Mouse (Mus musculus) CH12.LX (cell line): Measurements from ENCODE around the gene Lamtor5. TPM values are rescaled to one million over a fixed set of nuclear protein-coding genes. Genes with fewer than 3 reads are reported as not detected.

Experiments used
- DNase-seq: peaks from one replicate; pipeline ENCODE4 v3.0.0-alpha.2; 2013; ENCODE audit errors: extremely low read depth
- H3K27ac ChIP-seq: 2 replicates; pipeline ENCODE4 v1.5.1; 2012; ENCODE audit warnings: low read depth, mild to moderate bottlenecking, control low read depth, moderate library complexity; ENCODE audit not compliant: insufficient read depth
- H3K27me3 ChIP-seq: replicated peaks from 2 replicates; pipeline ENCODE3; 2012; ENCODE audit warnings: inconsistent platforms
- H3K36me3 ChIP-seq, 2 experiments: replicated peaks in 1 of 2; 2 replicates each; pipeline versions ENCODE3 to v1.6.1; 2012; ENCODE audit warnings: inconsistent platforms in 1 of 2, low read length in 1 of 2, mild to moderate bottlenecking in 1 of 2, mixed read lengths in 1 of 2, moderate library complexity in 1 of 2; ENCODE audit not compliant: control insufficient read depth in 1 of 2, insufficient read depth in 1 of 2
- H3K4me1 ChIP-seq, 2 experiments: 2 replicates each; pipeline ENCODE4 v1.6.1; 2012; ENCODE audit warnings: inconsistent platforms in 1 of 2, moderate library complexity in 1 of 2; ENCODE audit not compliant: insufficient read depth in 2 of 2, control insufficient read depth in 1 of 2
- H3K4me2 ChIP-seq: 2 replicates; pipeline ENCODE4 v1.6.1; 2012; ENCODE audit warnings: low read depth, mild to moderate bottlenecking, control low read depth; ENCODE audit not compliant: poor library complexity, insufficient read depth, severe bottlenecking
- H3K4me3 ChIP-seq, 3 experiments: fragments of 150-350 bp in 1 of 3; sonication (generic) in 1 of 3; replicated peaks in 1 of 3; 2 replicates each; pipeline versions ENCODE3 to v1.5.1; 2011 to 2012; ENCODE audit warnings: low read depth in 2 of 3, low read length in 2 of 3, mild to moderate bottlenecking in 2 of 3, moderate library complexity in 2 of 3, control low read depth in 1 of 3, improper control_type of control experiment in 1 of 3, inconsistent platforms in 1 of 3, mixed read lengths in 1 of 3; ENCODE audit not compliant: poor library complexity in 1 of 3
- H3K79me2 ChIP-seq: replicated peaks from 2 replicates; pipeline ENCODE4 v1.6.1; 2012; ENCODE audit warnings: mild to moderate bottlenecking, moderate library complexity; ENCODE audit not compliant: control insufficient read depth, poor library complexity, insufficient read depth, severe bottlenecking; ENCODE audit errors: extremely low read depth
- H3K9ac ChIP-seq: 2 replicates; pipeline ENCODE4 v1.6.1; 2012; ENCODE audit warnings: low read depth, mild to moderate bottlenecking, control low read depth, moderate library complexity; ENCODE audit not compliant: insufficient read depth
- H3K9me3 ChIP-seq: replicated peaks from 2 replicates; pipeline ENCODE3; 2012; ENCODE audit warnings: low read length, inconsistent platforms, mixed read lengths
- CHD2 ChIP-seq: IDR thresholded peaks from 2 replicates; pipeline ENCODE4 v1.6.1; 2011; ENCODE audit warnings: low read length, improper control_type of control experiment
- CTCF ChIP-seq, 2 experiments: IDR thresholded peaks in 1 of 2; conservative IDR thresholded peaks in 1 of 2; 2 replicates each; pipeline ENCODE4 v1.5.1; 2011 to 2012; ENCODE audit warnings: low read depth in 2 of 2, low read length in 2 of 2, improper control_type of control experiment in 1 of 2, inconsistent platforms in 1 of 2, mild to moderate bottlenecking in 1 of 2, moderate library complexity in 1 of 2
- E2F4 ChIP-seq: IDR thresholded peaks from 2 replicates; pipeline ENCODE4 v1.6.1; 2011; ENCODE audit warnings: low read depth, low read length, improper control_type of control experiment; ENCODE audit not compliant: insufficient replicate concordance
- EP300 ChIP-seq: IDR thresholded peaks from 2 replicates; pipeline ENCODE4 v1.6.1; 2011; ENCODE audit warnings: low read length, improper control_type of control experiment
- IRF4 ChIP-seq: IDR thresholded peaks from 2 replicates; pipeline ENCODE4 v1.6.1; 2014; ENCODE audit warnings: low read depth, mild to moderate bottlenecking, inconsistent platforms, low read length, improper control_type of control experiment
- JUND ChIP-seq: conservative IDR thresholded peaks from 2 replicates; pipeline ENCODE4 v1.6.1; 2011; ENCODE audit warnings: low read depth, low read length, improper control_type of control experiment
- MAFK ChIP-seq: IDR thresholded peaks from 2 replicates; pipeline ENCODE4 v1.6.1; 2011; ENCODE audit warnings: low read length, improper control_type of control experiment; ENCODE audit not compliant: insufficient replicate concordance
- MAX ChIP-seq: IDR thresholded peaks from 2 replicates; pipeline ENCODE4 v1.6.1; 2011; ENCODE audit warnings: low read length, improper control_type of control experiment
- MAZ ChIP-seq: IDR thresholded peaks from 2 replicates; pipeline ENCODE4 v1.6.1; 2012; ENCODE audit warnings: low read depth, mild to moderate bottlenecking, inconsistent platforms, low read length, improper control_type of control experiment, moderate library complexity
- MEF2A ChIP-seq: IDR thresholded peaks from 2 replicates; pipeline ENCODE4 v1.6.1; 2014; ENCODE audit warnings: low read depth, mild to moderate bottlenecking, inconsistent platforms, low read length, improper control_type of control experiment, borderline replicate concordance
- MYC ChIP-seq: IDR thresholded peaks from 2 replicates; pipeline ENCODE4 v1.6.1; 2011; ENCODE audit warnings: low read depth, mild to moderate bottlenecking, improper control_type of control experiment, low read length
- NELFE ChIP-seq: IDR thresholded peaks from 2 replicates; pipeline ENCODE4 v1.6.1; 2011; ENCODE audit warnings: low read depth, low read length, improper control_type of control experiment
- NRF1 ChIP-seq: IDR thresholded peaks from 2 replicates; pipeline ENCODE4 v1.6.1; 2014; ENCODE audit warnings: low read depth, mild to moderate bottlenecking, inconsistent platforms, low read length, improper control_type of control experiment, moderate library complexity
- POLR2AphosphoS2 ChIP-seq: IDR thresholded peaks from 2 replicates; pipeline ENCODE4 v1.6.1; 2011; ENCODE audit warnings: low read depth, low read length, improper control_type of control experiment
- RAD21 ChIP-seq: IDR thresholded peaks from 2 replicates; pipeline ENCODE4 v1.6.1; 2011; ENCODE audit warnings: low read depth, mild to moderate bottlenecking, low read length, improper control_type of control experiment, moderate library complexity
- UBTF ChIP-seq: IDR thresholded peaks from 2 replicates; pipeline ENCODE4 v1.6.1; 2012; ENCODE audit warnings: low read depth, mild to moderate bottlenecking, inconsistent platforms, low read length, improper control_type of control experiment, moderate library complexity
- ZMIZ1 ChIP-seq: IDR thresholded peaks from 2 replicates; pipeline ENCODE4 v1.6.1; 2012; ENCODE audit warnings: low read depth, mild to moderate bottlenecking, inconsistent platforms, low read length, improper control_type of control experiment
- ZNF384 ChIP-seq: IDR thresholded peaks from 2 replicates; pipeline ENCODE4 v1.6.1; 2012; ENCODE audit warnings: low read depth, low read length, improper control_type of control experiment, inconsistent platforms
- dilution Hi-C: fragments of 300-500 bp; cut with MboI; formaldehyde crosslinking; loops from 2 replicates; pipeline ENCODE4 v1.14.3; 2020; ENCODE audit warnings: low sequenced_read_pairs; ENCODE audit not compliant: extremely low pct_unique_long_range_greater_than_20kb, extremely low pct_ligation_motif_present
- in situ Hi-C: fragments of 300-500 bp; cut with MboI; formaldehyde crosslinking; loops from 3 replicates; pipeline ENCODE4 v1.14.3; 2019; ENCODE audit warnings: low sequenced_read_pairs, low pct_ligation_motif_present, low pct_unique_long_range_greater_than_20kb, mixed read lengths
- polyA plus RNA-seq: library from polyadenylated mRNA; unstranded; fragments of >175 nt; gene quantifications from 2 replicates; pipeline ENCODE4 v1.2.1, GENCODE M21; 2012; ENCODE audit warnings: low read depth; ENCODE audit not compliant: insufficient read length
- total RNA-seq, 2 experiments: library from RNA; depleted of rRNA; stranded (reverse); fragments of 300-350 nt in 1 of 2; fragments of >200 nt in 1 of 2; gene quantifications; 2 replicates each; pipeline ENCODE4 v1.2.3; 2012 to 2014

The Lamtor5 gene
- total and polyA plus RNA-seq, 3 experiments, result 119 to 162 (median 137) TPM

DNA sequence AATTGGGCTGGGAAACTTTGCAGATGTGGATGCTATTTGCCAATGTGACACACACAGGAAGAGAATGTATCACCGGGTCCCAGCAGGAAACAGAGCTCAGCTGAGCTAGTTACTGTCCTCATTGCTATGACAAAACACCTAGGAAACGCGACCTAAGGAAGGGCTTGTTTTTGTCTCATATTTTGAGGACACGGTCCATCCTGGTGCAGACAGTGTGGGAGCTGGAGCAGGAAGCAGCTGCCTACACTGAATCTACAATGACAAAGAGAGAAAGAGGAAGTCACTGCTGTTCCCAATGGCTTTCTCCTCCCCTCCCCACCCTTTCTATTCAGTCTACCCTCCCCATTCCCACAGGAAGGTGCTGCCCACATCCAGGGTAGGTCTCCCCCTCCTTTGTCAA, 26.6 kb upstream of the Lamtor5 start:
- peaks cover 3% of the 10 kb centered on the region for H3K27me3 ChIP-seq
- in situ Hi-C loops, result no loop called here
- no peak overlapping the region for H3K27ac ChIP-seq
- H3K9ac ChIP-seq, result no peak overlapping the region
- H3K79me2 ChIP-seq, result no peaks in the 10 kb centered on the region
- DNase-seq, result no peak
- H3K36me3 ChIP-seq, result no peaks in the 10 kb centered on the region
- H3K4me3 ChIP-seq, result no peak overlapping the region
- peaks cover 2 to 10% of the 10 kb centered on the region in 2 experiments; a peak in 3 of 4 replicates for H3K4me1 ChIP-seq
- H3K9me3 ChIP-seq, result no peaks in the 10 kb centered on the region
- TF ChIP-seq MYC (no peak), ZMIZ1 (no peak), NRF1 (no peak), IRF4 (no peak), CTCF (conservative IDR thresholded peaks at IDR 0.05 in 1 of 2, IDR thresholded peaks at IDR 0.05 in 1 of 2; ENCODE audit: low read depth in 2 of 2, low read length in 2 of 2) (no peak), EP300 (no peak), ZNF384 (no peak), JUND (no peak), RAD21 (no peak), MEF2A (no peak), NELFE (no peak), MAZ (no peak), CHD2 (no peak), POLR2AphosphoS2 (no peak), UBTF (no peak), MAX (no peak), E2F4 (no peak)
- dilution Hi-C loops, result no loop called here
- H3K4me2 ChIP-seq, result no peak overlapping the region

DNA sequence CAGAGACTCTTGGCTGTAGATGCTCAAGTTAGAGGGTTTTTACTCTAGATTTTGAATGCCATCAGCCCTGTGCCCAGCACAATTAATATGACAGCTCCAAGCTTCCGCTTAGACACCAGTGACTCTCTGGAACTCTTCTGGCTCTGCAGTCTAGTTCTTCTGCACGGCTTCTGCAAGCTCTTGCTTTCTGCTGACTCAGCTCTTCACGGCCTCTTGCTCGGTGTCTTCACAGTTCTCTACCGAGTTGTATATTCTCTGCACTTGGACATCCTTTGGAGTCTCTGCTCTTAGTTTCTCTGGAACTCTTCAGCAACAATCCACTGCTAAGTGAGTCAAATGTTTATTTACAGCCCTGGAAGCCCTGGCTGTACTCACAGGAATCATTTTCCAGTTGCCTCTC, 24.7 kb upstream of the Lamtor5 start:
- in situ Hi-C loops (no loop called here), dilution Hi-C loops (no loop called here)
- H3K36me3 ChIP-seq, result no peaks in the 10 kb centered on the region
- TF ChIP-seq JUND (no peak), MAFK (peak; percentile 96)
- TF ChIP-seq, all 38 proteins: peak for 1
- Histone ChIP-seq H3K9ac (no peak overlapping the region), H3K79me2 (no peaks in the 10 kb centered on the region), H3K4me1 (peaks cover 2 to 10% of the 10 kb centered on the region in 2 experiments; a peak in 3 of 4 replicates), H3K4me2 (no peak overlapping the region), H3K9me3 (no peaks in the 10 kb centered on the region), H3K27me3 (peaks cover 3% of the 10 kb centered on the region), H3K4me3 (no peak overlapping the region), H3K27ac (no peak overlapping the region)
- no peak for DNase-seq
